8 mouse cellular contexts compared by ENCODE assay signal in the genomic region with DNA sequence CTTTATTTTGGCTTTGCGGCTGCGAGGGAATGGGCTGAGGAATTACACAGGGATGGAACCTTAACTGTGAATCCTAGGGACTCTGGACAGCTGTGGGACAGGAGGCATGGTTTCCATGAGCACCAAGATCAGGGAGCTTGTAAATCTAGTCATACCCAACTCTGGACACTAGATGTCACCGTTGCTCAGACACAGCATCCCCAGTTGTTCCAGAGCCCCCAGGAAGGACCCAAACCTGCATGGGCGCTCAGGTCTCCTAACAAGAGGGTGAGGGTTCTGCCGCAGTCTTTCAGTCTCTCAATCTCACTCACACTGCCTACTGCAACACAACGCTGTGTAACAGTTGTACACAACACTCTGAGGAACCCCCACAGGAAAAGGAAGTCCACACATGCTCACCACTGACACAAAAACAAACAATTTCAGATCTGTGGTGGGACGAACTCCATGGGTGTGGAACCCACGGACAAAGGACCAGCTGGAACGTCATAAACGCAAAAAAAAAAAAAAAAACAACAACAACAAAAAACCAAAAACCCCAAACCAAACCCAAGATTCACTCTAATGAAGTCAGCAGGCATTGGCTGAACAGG. TPM values are rescaled to one million over a fixed set of nuclear protein-coding genes. Genes with fewer than 3 reads are reported as not detected.
A peak's percentile ranks its signal among the peaks of the same experiment; 100 is the strongest.
DNase-seq lines count a peak whose midpoint lies in the region.
"Had no signal": no experiment of that assay in that cellular context is flagged by ENCODE, and none has a peak within 500 bp of the region (broad histone marks: within the 10 kb centered on the region; RNA-seq: fewer than 3 reads in every experiment).

No protein-coding gene starts in this region.

- DNase-seq in 416B (ENCODE audit: low read depth): peak; percentile 75
- DNase-seq in CD4-positive helper T cell, adult 2 months (ENCODE audit: low read depth, low spot score): peak; percentile 62
- DNase-seq in embryo, embryonic 11 days: peak; percentile 67
- DNase-seq in induced T-regulatory cell, adult 2 months (ENCODE audit: low read depth): peak; percentile 75
- DNase-seq in lung, postnatal 14 days: peak; percentile 32
- peak; percentile 74 for DNase-seq in splenic B cell, adult 2 months (ENCODE audit: low read depth, low spot score)
- DNase-seq in adrenal gland, adult 2 months: no peak

- H3K27me3 ChIP-seq in splenic B cell, adult 2 months (ENCODE audit: control insufficient read depth, insufficient read depth, low read length, poor library complexity, severe bottlenecking): no peaks in the 10 kb centered on the region

- H3K36me3 ChIP-seq in splenic B cell, adult 2 months (ENCODE audit: control insufficient read depth, insufficient read depth, low read length, poor library complexity, severe bottlenecking): peaks cover 7% of the 10 kb centered on the region; the same call in 1 of the 2 replicates

RNA-seq across cellular contexts. Expression of a gene that starts 7.4 kb away (rescaled TPM):
- 1 to 10 TPM in 1 of 2 experiments, under 1 TPM in 1; 0.63 to 1.0 TPM for total RNA-seq in adrenal gland, adult 2 months (2021)
- 0.26 and 1.2 TPM in 2 replicates for polyA plus RNA-seq in adrenal gland, adult 2 months (2012; rRNA removed)
- polyA plus RNA-seq: heart, embryonic 13.5 days had no signal

RNA-seq across cellular contexts. Expression of a gene that starts 11.5 kb away (rescaled TPM):
- total RNA-seq in adrenal gland, adult 2 months (2021): 100 to 1,000 TPM in 1 of 2 experiments, 10 to 100 TPM in 1; 44.6 to 103 TPM
- 15.4 and 20.8 TPM in 2 replicates for polyA plus RNA-seq in adrenal gland, adult 2 months (2012; rRNA removed)

RNA-seq across cellular contexts. Expression of a gene that starts 51.5 kb away (rescaled TPM):
- total RNA-seq in adrenal gland, adult 2 months (2021): 1 to 10 TPM; 1.2 to 1.4 TPM
- polyA plus RNA-seq in adrenal gland, adult 2 months (2012; rRNA removed): 0.77 and 0.92 TPM in 2 replicates

RNA-seq across cellular contexts. Expression of a gene that starts 54.3 kb away (rescaled TPM):
- total RNA-seq in adrenal gland, adult 2 months (2021): not detected
- polyA plus RNA-seq in adrenal gland, adult 2 months (2012; rRNA removed): 0.13 and 0.17 TPM in 2 replicates
